Mouse (Mus musculus): Measurements from ENCODE around the gene Usf2.

DNA sequence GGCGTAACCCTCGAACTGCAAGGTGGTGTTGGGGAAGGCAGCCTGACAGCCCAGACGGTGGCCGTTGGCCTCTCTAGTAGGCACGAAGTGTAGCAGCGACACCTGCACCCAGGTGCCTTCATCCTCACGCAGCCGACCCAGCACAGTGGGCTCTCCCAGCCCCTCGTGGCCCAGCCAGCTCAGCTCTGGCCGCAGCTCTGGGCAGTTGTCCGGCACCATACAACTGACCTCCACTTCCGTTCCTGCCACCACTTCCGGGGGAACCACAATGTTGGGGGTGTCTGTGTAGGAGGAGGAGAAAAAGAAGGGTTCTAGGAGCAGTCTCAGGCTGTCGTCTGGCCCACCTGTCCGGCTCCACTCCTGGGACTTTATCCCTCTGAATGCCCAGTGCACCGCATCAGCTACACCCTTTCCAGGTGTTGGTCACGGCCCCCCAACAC, 47.6 kb downstream of the Usf2 start:
- TF ChIP-seq POLR2A (IDR thresholded peaks at IDR 0.05; ENCODE audit: extremely low read depth, insufficient read depth, low read length) (no peak), CTCF (IDR thresholded peaks at IDR 0.05; ENCODE audit: extremely low read depth, insufficient read depth, low read length) (no peak)
